Mouse (Mus musculus): Measurements from ENCODE around the gene H2-M10.5. TPM values are rescaled to one million over a fixed set of nuclear protein-coding genes. Genes with fewer than 3 reads are reported as not detected.
"Not testable (repeated sequence)": the region's sequence is repeated elsewhere in the genome, so short reads cannot be mapped to it uniquely, and the experiment has no call there.

The H2-M10.5 gene
- polyA plus RNA-seq (2017; shearing (Covaris generic)) = not detected

DNA sequence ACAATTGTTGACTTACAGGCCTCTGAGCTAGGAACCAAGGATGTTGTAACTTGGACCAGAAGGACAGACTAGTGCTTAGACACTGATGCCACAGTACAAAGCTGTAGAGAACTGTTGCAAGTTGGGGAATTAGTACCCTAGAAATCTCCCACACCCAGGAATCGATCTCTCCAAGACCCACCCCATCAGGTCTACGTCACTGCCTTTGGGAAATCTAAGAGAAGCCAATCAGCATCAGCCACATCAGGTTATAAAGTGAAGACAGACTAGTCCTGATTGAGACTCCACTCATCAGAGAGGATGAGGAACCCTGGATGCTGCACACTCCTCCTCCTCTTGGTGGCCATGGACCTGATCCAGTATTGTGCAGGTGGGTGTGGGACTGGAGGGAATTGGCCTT lies at the start of gene H2-M10.5:
Gene H2-M10.5 (plus strand): TSS at position 301 of the 400 bp plus-strand sequence.
- ATAC-seq = not testable (repeated sequence)

GRCm38 (mm10) chr17:36726046-36726445 lies 46.7 kb upstream of the H2-M10.5 start:
- no peak for ATAC-seq

DNA sequence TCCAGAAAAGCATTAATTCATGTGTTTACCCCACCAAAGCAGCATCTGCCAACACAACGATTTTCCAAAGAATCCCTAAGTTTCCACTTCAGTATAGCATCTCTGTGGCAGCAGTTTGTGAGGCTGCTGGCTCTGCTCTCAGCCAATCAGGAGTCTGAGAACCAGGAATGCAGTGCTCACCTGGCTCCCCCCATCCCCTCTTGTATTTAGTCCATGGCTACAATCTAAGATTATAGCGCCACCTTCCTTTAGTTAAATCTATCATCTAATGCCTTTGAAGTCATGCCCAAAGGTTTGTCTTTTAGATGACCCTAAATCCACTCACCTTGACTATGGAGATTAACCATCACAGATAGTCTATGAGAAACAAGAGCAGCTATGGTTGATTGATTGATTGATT lies 8.9 kb upstream of the H2-M10.5 start:
- no peak for ATAC-seq

DNA sequence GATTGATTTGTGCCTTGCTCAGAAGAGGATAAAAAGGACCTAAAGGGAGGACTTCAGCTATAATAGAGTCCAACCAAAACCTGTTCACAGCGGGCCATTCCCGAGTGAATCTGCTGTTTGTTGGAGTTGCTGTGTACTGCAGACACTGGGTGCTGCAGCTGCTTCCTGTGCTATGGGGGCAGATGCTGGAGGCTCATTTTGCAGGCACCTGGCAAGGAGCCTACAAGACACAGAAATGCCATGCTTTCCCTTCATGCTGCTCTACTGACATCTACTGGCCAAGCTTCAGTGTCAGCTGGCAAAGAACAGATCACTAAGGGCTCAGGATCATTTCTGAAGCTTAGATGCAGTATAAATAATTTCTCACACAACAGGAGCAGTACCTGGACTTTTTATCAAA lies 8.5 kb upstream of the H2-M10.5 start:
- ATAC-seq = not testable (repeated sequence)

DNA sequence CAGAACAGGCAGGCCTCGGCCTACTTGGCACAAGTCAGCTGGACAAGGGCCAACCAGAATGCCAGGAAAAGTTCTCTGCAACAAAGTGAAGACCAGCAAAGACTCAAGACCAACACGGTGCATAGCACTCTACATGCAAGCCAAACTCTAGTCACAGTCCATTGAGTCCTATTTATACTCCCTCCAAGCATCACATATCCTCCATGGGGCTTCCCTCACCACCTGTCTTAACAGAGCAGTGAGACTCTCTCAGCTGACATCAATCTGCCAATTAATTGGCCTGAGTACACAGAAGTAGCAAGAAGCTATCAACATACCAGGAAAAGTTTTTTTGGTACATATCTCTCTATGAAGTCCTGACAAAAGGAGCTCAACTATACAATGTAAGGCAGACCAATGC lies 7.3 kb upstream of the H2-M10.5 start:
- ATAC-seq = not testable (repeated sequence)

DNA sequence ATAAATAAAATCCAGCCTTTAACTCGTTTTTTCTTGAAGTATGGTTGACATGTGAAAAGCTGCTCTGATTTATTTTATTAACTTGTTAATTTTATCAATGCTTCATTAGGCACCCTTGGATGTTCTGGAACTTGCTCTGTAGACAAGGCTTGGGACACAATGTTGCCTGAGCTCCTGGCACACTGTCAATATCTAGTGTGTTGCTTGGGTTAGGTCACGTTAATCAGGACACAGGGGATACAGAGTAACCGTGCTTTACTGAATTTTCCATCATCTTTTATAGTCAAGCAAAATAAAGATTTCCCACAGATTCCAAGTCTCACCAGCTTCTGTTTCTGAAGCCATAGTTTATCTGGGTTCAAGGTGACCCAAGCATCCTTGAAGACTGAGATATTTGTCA lies 8.8 kb downstream of the H2-M10.5 start:
- no peak for ATAC-seq

GRCm38 (mm10) chr17:36786483-36786886 lies 13.8 kb downstream of the H2-M10.5 start:
- ATAC-seq = peak; percentile 47

DNA sequence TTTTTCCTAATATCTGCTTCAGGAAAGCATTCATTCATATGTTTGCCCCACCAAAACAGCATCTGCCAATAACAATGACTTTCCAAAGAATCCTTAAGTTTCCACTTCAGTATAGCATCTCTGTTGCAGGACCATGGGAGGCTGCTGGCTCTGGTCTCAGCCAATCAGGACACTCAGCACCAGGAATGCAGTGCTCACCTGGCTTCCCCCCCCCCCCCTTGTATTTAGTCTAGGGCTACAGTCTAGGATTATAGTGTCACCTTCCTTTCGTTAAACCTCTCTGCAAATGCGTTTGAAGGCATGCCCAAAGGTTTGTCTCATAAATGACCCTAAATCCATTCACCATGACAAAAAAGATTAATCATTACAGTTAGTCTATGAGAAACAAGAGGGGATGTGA lies 15.6 kb downstream of the H2-M10.5 start:
- no peak for ATAC-seq

- ATAC-seq = peak; percentile 65
Observed at GRCm38 (mm10) chr17:36788801-36789200, 16.1 kb downstream of the H2-M10.5 start.

DNA sequence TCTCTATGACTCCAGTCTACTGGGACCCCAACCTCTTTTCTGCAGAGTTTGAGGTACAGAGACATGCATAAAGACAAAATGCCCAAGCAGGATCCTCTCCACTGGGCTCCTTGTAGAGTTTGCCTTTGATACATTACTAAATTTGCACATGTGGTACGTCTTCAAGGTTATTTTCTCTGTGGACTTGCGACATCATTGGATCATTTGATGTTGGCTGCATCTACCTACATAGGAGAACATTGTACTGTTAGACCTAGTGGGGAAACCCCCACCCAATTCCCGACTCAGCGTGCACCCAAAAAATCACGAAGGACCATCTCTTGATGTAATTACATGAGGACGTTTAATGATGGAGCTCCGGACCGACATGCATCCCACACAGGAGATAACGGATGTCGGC lies 26.8 kb downstream of the H2-M10.5 start:
- no peak for ATAC-seq

- ATAC-seq = not testable (repeated sequence)
Observed at GRCm38 (mm10) chr17:36799921-36800462, 27.3 kb downstream of the H2-M10.5 start.

- ATAC-seq = no peak
Observed at GRCm38 (mm10) chr17:36811871-36812270, 39.2 kb downstream of the H2-M10.5 start, which contains the start of gene H2-M10.6. H2-M10.6 (plus strand) TSS chr17:36812171.

DNA sequence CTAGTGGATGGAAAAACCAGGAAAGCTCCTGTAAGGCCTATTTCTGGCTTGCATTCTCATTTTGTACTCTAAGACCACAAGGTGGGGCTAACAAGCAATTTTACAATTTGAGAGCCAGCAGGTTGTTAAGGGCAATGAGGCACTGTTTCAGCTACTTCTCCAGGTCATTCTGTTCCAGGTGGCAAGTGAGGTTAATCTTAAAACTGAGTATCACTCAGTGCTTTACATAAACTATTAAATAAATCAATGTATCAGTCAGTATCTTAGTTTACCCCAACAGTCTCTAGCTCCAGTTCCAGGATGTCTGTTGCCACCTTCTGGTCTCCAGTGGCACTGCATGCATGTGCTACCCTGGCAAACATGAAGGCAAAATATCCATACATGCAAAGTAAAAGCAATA lies 51.3 kb downstream of the H2-M10.5 start:
- ATAC-seq = peak; percentile 71

DNA sequence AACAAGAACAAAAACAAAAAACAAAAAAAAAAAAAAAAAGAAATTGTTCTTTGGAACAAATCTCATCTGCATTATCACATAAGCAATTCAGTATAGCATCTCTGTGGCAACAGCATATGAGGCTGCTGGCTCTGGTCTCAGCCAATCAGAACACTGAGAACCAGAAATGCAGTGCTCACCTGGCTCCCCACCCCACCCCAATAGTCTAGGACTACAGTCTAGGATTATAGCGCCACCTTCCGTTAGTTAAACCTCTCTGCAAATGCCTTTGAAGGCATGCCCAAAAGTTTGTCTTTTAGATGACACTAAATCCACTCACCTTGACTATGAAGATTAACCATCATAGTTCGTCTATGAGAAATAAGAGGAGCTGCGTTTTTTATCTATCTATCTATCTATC lies 52.8 kb downstream of the H2-M10.5 start:
- ATAC-seq = peak; percentile 72

Other genes starting within 250 kb of the H2-M10.5 start
- gene H2-M11, start 225.8 kb upstream of the H2-M10.5 start, polyA plus RNA-seq (2017; shearing (Covaris generic)) = not detected
- not detected for gene H2-M9, start 130.2 kb upstream of the H2-M10.5 start, polyA plus RNA-seq (2017; shearing (Covaris generic))
- not detected for gene H2-M1, start 100.7 kb upstream of the H2-M10.5 start, polyA plus RNA-seq (2017; shearing (Covaris generic))
- not detected for gene H2-M10.6, start 39.3 kb downstream of the H2-M10.5 start, polyA plus RNA-seq (2017; shearing (Covaris generic))
- 10 to 100 TPM; 76.3 to 99.4 TPM for gene Trim26, start 64.2 kb downstream of the H2-M10.5 start, polyA plus RNA-seq (2017; shearing (Covaris generic))
- gene Trim15, start 94.3 kb downstream of the H2-M10.5 start, polyA plus RNA-seq (2017; shearing (Covaris generic)) = under 1 TPM in 1 of 2 experiments, not detected in 1; 0.79 TPM
- gene Trim10, start 96.7 kb downstream of the H2-M10.5 start, polyA plus RNA-seq (2017; shearing (Covaris generic)) = under 1 TPM in 1 of 2 experiments, not detected in 1; 0.28 TPM
- not detected for gene Trim40, start 117.2 kb downstream of the H2-M10.5 start, polyA plus RNA-seq (2017; shearing (Covaris generic))
- not detected for gene Trim31, start 125.2 kb downstream of the H2-M10.5 start, polyA plus RNA-seq (2017; shearing (Covaris generic))
- not detected for gene Rnf39, start 170.0 kb downstream of the H2-M10.5 start, polyA plus RNA-seq (2017; shearing (Covaris generic))
- gene Ppp1r11, start 178.8 kb downstream of the H2-M10.5 start, polyA plus RNA-seq (2017; shearing (Covaris generic)) = 100 to 1,000 TPM; 196 to 201 TPM
- 10 to 100 TPM; 67.9 to 82.1 TPM for gene Znrd1, start 185.6 kb downstream of the H2-M10.5 start, polyA plus RNA-seq (2017; shearing (Covaris generic))
- gene Znrd1as, start 185.7 kb downstream of the H2-M10.5 start, polyA plus RNA-seq (2017; shearing (Covaris generic)) = 1 to 10 TPM; 5.5 to 8.2 TPM
- gene 2410137M14Rik, start 208.3 kb downstream of the H2-M10.5 start, polyA plus RNA-seq (2017; shearing (Covaris generic)) = not detected
- not detected for gene H2-M5, start 216.6 kb downstream of the H2-M10.5 start, polyA plus RNA-seq (2017; shearing (Covaris generic))
- gene Zfp57, start 228.3 kb downstream of the H2-M10.5 start, polyA plus RNA-seq (2017; shearing (Covaris generic)) = not detected

All from CD4-positive, CD25-positive, alpha-beta regulatory T cell, adult 4 months (primary cell).